Mouse (Mus musculus): ENCODE data around the gene Map3k11. TPM values are rescaled to one million over a fixed set of nuclear protein-coding genes. Genes with fewer than 3 reads are reported as not detected.

Map3k11 gene
- 18.5 and 20.2 TPM in 2 replicates for polyA plus RNA-seq (2012)

DNA sequence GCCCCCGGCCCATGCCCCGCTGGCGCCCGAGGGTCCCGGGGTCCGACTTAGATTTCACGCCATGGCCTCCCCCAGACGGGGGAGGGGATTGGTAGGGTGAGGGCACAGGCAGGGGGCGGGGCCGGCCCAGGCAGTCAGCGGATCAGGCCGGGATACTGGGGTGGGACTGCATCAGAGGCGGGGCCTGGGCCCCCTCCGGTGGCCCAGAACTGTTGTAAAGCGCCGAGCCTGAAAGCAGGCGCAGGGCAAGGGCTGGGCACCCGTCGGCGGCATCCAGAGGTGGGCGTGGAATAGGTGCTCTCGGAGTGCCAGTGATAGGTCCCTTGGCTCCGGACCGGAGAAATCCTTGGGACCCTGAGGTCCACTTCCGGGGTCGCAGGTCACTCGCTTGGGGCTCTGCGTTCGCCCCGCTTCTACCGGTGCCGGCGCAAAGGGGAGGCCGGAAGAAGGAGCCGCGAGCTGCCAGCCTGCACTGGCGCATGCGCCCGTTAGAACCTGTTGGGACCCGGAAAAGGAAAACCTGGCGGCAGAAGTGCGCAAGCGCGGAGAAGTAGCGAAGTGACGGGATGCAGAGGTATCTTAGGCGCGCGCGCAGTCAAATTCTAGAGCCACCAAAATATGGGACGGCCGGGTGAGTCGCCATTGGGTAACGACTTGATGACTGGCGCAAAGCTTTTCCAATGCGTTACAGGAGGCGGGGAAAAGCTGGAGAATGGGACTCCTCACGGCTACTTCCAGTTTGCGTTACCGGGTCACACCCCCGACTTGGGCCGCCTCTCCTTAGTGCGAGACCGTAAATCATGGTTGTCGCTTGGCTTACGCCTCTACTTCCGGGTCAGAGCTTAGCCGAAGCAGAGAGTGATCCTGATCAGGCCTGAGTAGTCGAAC, at the start of gene Map3k11, which contains the start of gene Pcnx3:
TSS of gene Map3k11 (plus strand) at position 543 of the 888 bp plus-strand sequence.
TSS of gene Pcnx3 (minus strand) at position 709 of the 888 bp plus-strand sequence.
- no peaks in the 10 kb centered on the region for H3K9me3 ChIP-seq (ENCODE audit: control insufficient read depth, low read length)
- H3K36me3 ChIP-seq (ENCODE audit: control insufficient read depth), result peaks cover 76% of the 10 kb centered on the region
- TF ChIP-seq GATA1 (IDR thresholded peaks at IDR 0.05; ENCODE audit: low read length) (no peak), TAL1 (IDR thresholded peaks at IDR 0.05; ENCODE audit: low read length) (no peak)
- peaks cover 87% of the 10 kb centered on the region for H3K4me1 ChIP-seq (ENCODE audit: control insufficient read depth)
- no peaks in the 10 kb centered on the region for H3K27me3 ChIP-seq (ENCODE audit: control insufficient read depth)
- H3K4me3 ChIP-seq (replicated peaks), result peak within 1 kb of the TSS; percentile 82

DNA sequence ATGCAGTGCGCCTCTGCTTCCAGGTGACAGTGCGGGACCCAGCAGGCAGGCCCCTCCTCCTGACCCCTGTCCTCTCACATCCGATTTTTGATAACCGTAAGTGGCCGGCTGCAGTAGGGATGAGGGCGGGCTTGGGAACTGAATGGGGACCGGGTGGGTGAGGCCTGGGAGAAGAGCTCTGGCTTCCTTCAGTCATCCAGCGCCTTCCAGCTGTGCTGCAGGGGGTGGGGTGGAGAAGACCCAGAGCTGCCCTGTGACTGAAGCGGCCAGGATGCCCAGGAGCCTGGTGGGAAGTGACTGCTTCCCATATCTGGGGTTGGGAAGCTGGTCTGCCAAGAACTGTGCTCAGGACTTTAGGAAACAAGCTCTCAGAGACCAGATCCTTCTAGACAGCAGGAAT, 48.2 kb upstream of the Map3k11 start:
- Histone ChIP-seq H3K4me1 (ENCODE audit: control insufficient read depth) (peaks cover 49% of the 10 kb centered on the region), H3K36me3 (ENCODE audit: control insufficient read depth) (peaks cover 70% of the 10 kb centered on the region), H3K27me3 (ENCODE audit: control insufficient read depth) (no peaks in the 10 kb centered on the region)

DNA sequence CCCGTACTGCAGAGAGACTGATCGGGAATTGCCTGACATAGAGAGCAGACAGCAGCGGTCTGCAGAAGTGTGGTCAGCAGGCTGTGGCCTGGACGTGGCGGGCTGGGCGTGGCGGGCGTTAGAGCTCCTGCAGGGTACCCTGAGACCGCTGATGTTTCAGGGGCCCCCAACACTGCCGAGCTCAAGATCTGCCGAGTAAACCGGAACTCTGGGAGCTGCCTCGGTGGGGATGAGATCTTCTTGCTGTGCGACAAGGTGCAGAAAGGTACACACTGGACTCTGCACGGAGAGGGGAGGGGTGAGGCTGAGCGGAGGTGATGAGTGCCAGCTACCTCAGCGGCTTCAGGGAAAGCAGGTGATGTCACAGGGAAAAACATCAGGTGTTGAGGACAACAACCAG, 47.5 kb upstream of the Map3k11 start:
- H3K36me3 ChIP-seq (ENCODE audit: control insufficient read depth), result peaks cover 77% of the 10 kb centered on the region
- no peaks in the 10 kb centered on the region for H3K27me3 ChIP-seq (ENCODE audit: control insufficient read depth)
- peaks cover 45% of the 10 kb centered on the region for H3K4me1 ChIP-seq (ENCODE audit: control insufficient read depth)
- no peak overlapping the region for H3K4me3 ChIP-seq (replicated peaks)
- TF ChIP-seq TAL1 (IDR thresholded peaks at IDR 0.05; ENCODE audit: low read length) (no peak), GATA1 (IDR thresholded peaks at IDR 0.05; ENCODE audit: low read length) (no peak)
- H3K9me3 ChIP-seq (ENCODE audit: control insufficient read depth, low read length), result no peaks in the 10 kb centered on the region

More for the DNA sequence above, 48.2 kb upstream of the Map3k11 start:
- TF ChIP-seq GATA1 (IDR thresholded peaks at IDR 0.05; ENCODE audit: low read length) (no peak), TAL1 (IDR thresholded peaks at IDR 0.05; ENCODE audit: low read length) (no peak)
- Histone ChIP-seq H3K4me3 (replicated peaks) (no peak overlapping the region), H3K9me3 (ENCODE audit: control insufficient read depth, low read length) (no peaks in the 10 kb centered on the region)

DNA sequence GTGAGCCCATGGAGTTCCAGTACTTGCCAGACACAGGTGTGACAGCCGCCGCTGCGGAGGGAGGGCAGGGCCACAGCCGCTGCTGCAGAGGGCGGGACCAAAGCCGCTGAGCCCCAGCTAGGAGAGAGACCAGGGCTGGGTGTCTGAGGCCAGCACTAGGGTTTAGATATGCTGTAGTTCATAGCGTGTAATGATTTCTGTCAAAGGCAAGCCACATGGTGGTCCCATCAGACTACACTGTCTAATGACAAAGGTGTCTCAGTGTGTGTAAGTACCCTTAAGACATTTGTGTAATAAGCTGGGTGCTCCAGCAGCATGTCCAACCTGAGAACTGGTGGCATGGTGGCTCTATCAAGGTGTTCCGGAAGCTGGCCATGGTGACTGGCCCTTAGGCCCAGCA, 46.9 kb upstream of the Map3k11 start:
- peaks cover 82% of the 10 kb centered on the region for H3K36me3 ChIP-seq (ENCODE audit: control insufficient read depth)
- H3K4me3 ChIP-seq (replicated peaks), result no peak overlapping the region
- peaks cover 39% of the 10 kb centered on the region for H3K4me1 ChIP-seq (ENCODE audit: control insufficient read depth)
- TF ChIP-seq GATA1 (IDR thresholded peaks at IDR 0.05; ENCODE audit: low read length), result no peak
- no peaks in the 10 kb centered on the region for H3K9me3 ChIP-seq (ENCODE audit: control insufficient read depth, low read length)
- no peaks in the 10 kb centered on the region for H3K27me3 ChIP-seq (ENCODE audit: control insufficient read depth)

DNA sequence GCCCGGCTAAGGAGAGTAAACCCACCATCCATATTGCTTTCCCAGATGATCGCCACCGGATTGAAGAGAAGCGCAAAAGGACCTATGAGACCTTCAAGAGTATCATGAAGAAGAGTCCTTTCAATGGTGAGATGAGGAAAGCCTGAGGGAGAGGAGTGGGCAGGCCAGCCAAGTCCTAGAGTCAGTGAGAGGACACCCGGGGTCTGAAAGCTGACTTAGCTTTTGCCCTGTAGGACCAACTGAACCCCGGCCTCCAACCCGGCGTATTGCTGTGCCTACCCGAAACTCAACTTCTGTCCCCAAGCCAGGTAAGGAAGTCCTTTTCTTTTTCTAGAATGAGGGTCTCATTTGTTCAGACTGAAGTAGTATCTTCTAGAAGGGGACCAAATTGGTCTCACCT, 43.3 kb upstream of the Map3k11 start:
- TF ChIP-seq GATA1 (IDR thresholded peaks at IDR 0.05; ENCODE audit: low read length) (no peak), TAL1 (IDR thresholded peaks at IDR 0.05; ENCODE audit: low read length) (no peak)
- Histone ChIP-seq H3K9me3 (ENCODE audit: control insufficient read depth, low read length) (no peaks in the 10 kb centered on the region), H3K36me3 (ENCODE audit: control insufficient read depth) (peaks cover 92% of the 10 kb centered on the region), H3K27me3 (ENCODE audit: control insufficient read depth) (no peaks in the 10 kb centered on the region), H3K4me3 (replicated peaks) (no peak overlapping the region), H3K4me1 (ENCODE audit: control insufficient read depth) (peaks cover 35% of the 10 kb centered on the region)

DNA sequence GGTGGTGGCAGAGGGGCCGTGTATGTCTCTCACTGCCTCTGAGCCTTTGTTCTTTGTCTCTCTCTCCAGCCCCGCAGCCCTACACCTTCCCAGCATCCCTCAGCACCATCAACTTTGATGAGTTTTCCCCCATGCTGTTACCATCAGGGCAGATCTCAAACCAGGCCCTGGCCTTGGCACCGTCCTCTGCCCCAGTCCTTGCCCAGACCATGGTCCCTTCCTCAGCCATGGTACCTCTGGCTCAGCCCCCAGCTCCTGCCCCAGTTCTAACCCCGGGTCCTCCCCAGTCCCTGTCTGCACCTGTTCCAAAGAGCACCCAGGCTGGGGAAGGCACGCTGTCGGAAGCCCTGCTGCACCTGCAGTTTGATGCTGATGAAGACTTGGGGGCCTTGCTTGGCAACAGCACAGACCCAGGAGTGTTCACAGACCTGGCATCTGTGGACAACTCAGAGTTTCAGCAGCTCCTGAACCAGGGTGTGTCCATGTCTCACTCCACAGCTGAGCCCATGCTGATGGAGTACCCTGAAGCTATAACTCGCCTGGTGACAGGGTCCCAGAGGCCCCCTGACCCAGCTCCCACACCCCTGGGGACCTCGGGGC, 41.7 kb upstream of the Map3k11 start:
- Histone ChIP-seq H3K36me3 (ENCODE audit: control insufficient read depth) (peaks cover 92% of the 10 kb centered on the region), H3K9me3 (ENCODE audit: control insufficient read depth, low read length) (no peaks in the 10 kb centered on the region), H3K27me3 (ENCODE audit: control insufficient read depth) (no peaks in the 10 kb centered on the region), H3K4me3 (replicated peaks) (no peak overlapping the region), H3K4me1 (ENCODE audit: control insufficient read depth) (peaks cover 40% of the 10 kb centered on the region)
- TF ChIP-seq GATA1 (IDR thresholded peaks at IDR 0.05; ENCODE audit: low read length), result no peak
- TF ChIP-seq TAL1 (IDR thresholded peaks at IDR 0.05; ENCODE audit: low read length), result no peak

DNA sequence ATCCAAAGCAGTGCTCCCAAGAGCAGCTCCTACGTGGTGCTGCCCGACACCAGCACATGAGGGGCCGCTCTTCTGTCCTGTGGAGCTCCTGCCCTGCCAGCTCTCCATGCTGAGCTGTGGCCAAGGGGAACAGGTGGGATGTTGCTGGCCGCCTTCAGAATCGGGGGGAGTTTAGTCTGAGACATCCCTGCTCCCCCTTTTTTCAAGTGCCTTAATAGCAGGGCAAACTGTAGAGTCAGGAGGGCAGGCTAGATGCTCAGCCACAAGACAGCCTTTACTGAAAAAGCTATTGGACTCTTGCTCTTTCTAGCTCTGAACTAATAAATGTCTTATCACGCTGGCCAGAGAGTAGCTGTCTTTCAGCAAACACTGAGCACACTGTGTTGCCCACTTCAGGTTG, 40.8 kb upstream of the Map3k11 start:
- H3K9me3 ChIP-seq (ENCODE audit: control insufficient read depth, low read length), result no peaks in the 10 kb centered on the region
- peaks cover 92% of the 10 kb centered on the region for H3K36me3 ChIP-seq (ENCODE audit: control insufficient read depth)
- no peak overlapping the region for H3K4me3 ChIP-seq (replicated peaks)
- no peaks in the 10 kb centered on the region for H3K27me3 ChIP-seq (ENCODE audit: control insufficient read depth)
- no peak for TF ChIP-seq GATA1 (IDR thresholded peaks at IDR 0.05; ENCODE audit: low read length)
- H3K4me1 ChIP-seq (ENCODE audit: control insufficient read depth), result peaks cover 45% of the 10 kb centered on the region

DNA sequence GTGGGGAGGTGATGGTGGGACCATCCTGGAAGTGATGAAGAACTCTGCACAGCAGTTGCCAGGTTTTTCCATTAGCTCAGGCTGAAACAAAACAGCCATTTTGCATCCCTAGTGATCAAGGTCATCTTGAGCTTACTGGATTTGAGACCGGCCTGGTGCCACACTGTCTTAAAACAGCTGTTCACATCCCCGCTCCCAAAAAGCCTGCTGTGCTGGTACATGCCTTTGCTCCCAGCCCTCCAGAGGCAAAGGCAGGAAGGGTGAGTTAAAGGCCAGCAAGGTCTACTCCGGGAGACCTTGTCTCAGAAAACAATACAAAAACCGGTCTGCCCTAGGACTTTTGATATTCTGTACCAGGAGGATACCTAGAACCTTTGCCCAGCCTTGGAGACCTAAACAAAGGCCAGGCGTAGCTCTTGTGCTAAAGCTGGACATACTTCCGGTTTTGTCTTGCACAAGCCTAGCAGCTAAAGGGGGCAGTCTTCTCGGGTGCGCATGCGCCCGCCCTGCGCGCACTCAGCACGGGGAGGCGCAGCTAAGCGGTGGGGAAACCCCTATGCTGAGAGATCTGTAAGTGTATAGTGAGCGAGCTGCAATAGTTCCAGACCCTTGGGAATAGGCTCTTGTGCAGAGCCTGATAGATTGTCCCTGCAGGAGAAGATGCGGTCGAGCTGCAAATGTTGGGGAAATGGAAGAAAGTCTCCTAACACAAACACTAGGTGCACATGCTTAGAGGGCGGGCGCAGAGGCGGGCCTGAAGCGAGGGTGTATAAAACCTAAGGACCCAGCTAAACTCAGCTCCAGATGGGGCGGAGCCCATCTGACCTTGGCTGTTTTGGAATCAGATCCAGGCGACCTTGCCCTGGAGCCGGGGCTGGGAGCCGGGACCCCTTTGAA, 39.9 kb upstream of the Map3k11 start:
- H3K36me3 ChIP-seq (ENCODE audit: control insufficient read depth), result peaks cover 93% of the 10 kb centered on the region
- peak overlapping the region; percentile 54 for H3K4me3 ChIP-seq (replicated peaks)
- no peak for TF ChIP-seq TAL1 (IDR thresholded peaks at IDR 0.05; ENCODE audit: low read length)
- no peak for TF ChIP-seq GATA1 (IDR thresholded peaks at IDR 0.05; ENCODE audit: low read length)

More for the DNA sequence above, 39.9 kb upstream of the Map3k11 start:
- no peaks in the 10 kb centered on the region for H3K27me3 ChIP-seq (ENCODE audit: control insufficient read depth)
- H3K4me1 ChIP-seq (ENCODE audit: control insufficient read depth), result peaks cover 45% of the 10 kb centered on the region
- no peaks in the 10 kb centered on the region for H3K9me3 ChIP-seq (ENCODE audit: control insufficient read depth, low read length)

All from erythroblast, embryonic 14.5 days (primary cell).